In genomic region chr1:171097136-171097535, GRCm38 (mm10) we compare ENCODE assay signal across 24 mouse cellular contexts. TPM values are rescaled to one million over a fixed set of nuclear protein-coding genes. Genes with fewer than 3 reads are reported as not detected.
DNase-seq lines count a peak whose midpoint lies in the region; ATAC-seq and TF ChIP-seq lines count a peak whose summit lies in the region.
"Had no signal": no experiment of that assay in that cellular context is flagged by ENCODE, and none has a peak within 500 bp of the region (broad histone marks: within the 10 kb centered on the region; RNA-seq: fewer than 3 reads in every experiment).

No protein-coding gene starts in this region.

- peak overlapping the region; percentile 60; the same call in 1 of the 2 replicates for H3K27ac ChIP-seq in kidney, adult 2 months (ENCODE audit: insufficient read depth, low read depth, low read length)
- no peak overlapping the region for H3K27ac ChIP-seq in kidney, embryonic 15.5 days
- peak overlapping the region; percentile 70; the same call in 1 of the 2 replicates for H3K27ac ChIP-seq in lung, embryonic 15.5 days
- H3K27ac ChIP-seq in MEL (ENCODE audit: control insufficient read depth, low read depth, low read length): peak overlapping the region; percentile 26
- H3K27ac ChIP-seq in liver, embryonic 16.5 days (ENCODE audit: low read length): no peak overlapping the region
- no peak overlapping the region for H3K27ac ChIP-seq in hindbrain, embryonic 13.5 days
- H3K27ac ChIP-seq: embryonic facial prominence, embryonic 12.5 days; forebrain, embryonic 13.5 days; gastrocnemius, adult 2 months; heart, embryonic 13.5 days; hindbrain, embryonic 12.5 days; hindbrain, postnatal 0 days had no signal

- no peak for TF ChIP-seq RAD21 in MEL (IDR thresholded peaks at IDR 0.05; ENCODE audit: low read depth, low read length)

- no peak for TF ChIP-seq EP300 in MEL (IDR thresholded peaks at IDR 0.05; ENCODE audit: low read depth in 1 of 2, low read length in 2 of 2)

- TF ChIP-seq POLR2A in kidney, adult 2 months (IDR thresholded peaks at IDR 0.05; ENCODE audit: low read depth, low read length): no peak
- TF ChIP-seq POLR2A in MEL (IDR thresholded peaks at IDR 0.05; ENCODE audit: control insufficient read depth in 1 of 2, insufficient read depth in 1 of 2, low read depth in 1 of 2, low read length in 2 of 2, poor library complexity in 1 of 2): no peak

- no peak overlapping the region for H3K4me3 ChIP-seq in kidney, adult 2 months (ENCODE audit: insufficient read depth, low read depth, low read length)
- no peak overlapping the region for H3K4me3 ChIP-seq in kidney, embryonic 15.5 days (replicated peaks)
- no peak overlapping the region for H3K4me3 ChIP-seq in lung, embryonic 15.5 days
- peak overlapping the region in 1 of 2 experiments; percentile 25; a peak in 2 of 4 replicates for H3K4me3 ChIP-seq in MEL (ENCODE audit: control insufficient read depth in 1 of 2, insufficient read depth in 1 of 2, low read depth in 2 of 2, low read length in 2 of 2)
- no peak overlapping the region for H3K4me3 ChIP-seq in liver, embryonic 16.5 days (ENCODE audit: low read depth, low read length)
- H3K4me3 ChIP-seq in hindbrain, embryonic 13.5 days: no peak overlapping the region
- H3K4me3 ChIP-seq: embryonic facial prominence, embryonic 12.5 days; forebrain, embryonic 13.5 days; gastrocnemius, adult 2 months; hindbrain, embryonic 12.5 days had no signal

- no peaks in the 10 kb centered on the region for H3K9me3 ChIP-seq in kidney, embryonic 15.5 days (replicated peaks)
- H3K9me3 ChIP-seq in lung, embryonic 15.5 days: no peaks in the 10 kb centered on the region
- no peaks in the 10 kb centered on the region for H3K9me3 ChIP-seq in MEL (replicated peaks; ENCODE audit: insufficient read depth, low read length)
- no peaks in the 10 kb centered on the region for H3K9me3 ChIP-seq in liver, embryonic 16.5 days (replicated peaks; ENCODE audit: control insufficient read depth, low read length)
- H3K9me3 ChIP-seq in hindbrain, embryonic 13.5 days: no peaks in the 10 kb centered on the region
- H3K9me3 ChIP-seq: embryonic facial prominence, embryonic 12.5 days; forebrain, embryonic 13.5 days; heart, embryonic 13.5 days; hindbrain, embryonic 12.5 days had no signal

- H3K27me3 ChIP-seq in kidney, adult 2 months (replicated peaks; ENCODE audit: control insufficient read depth, insufficient read depth, low read length): no peaks in the 10 kb centered on the region; the same call in 1 of the 2 replicates
- no peaks in the 10 kb centered on the region for H3K27me3 ChIP-seq in kidney, embryonic 15.5 days
- H3K27me3 ChIP-seq in lung, embryonic 15.5 days: no peaks in the 10 kb centered on the region
- no peaks in the 10 kb centered on the region for H3K27me3 ChIP-seq in MEL (ENCODE audit: control insufficient read depth in 1 of 2, insufficient read depth in 2 of 2, low read length in 2 of 2)
- H3K27me3 ChIP-seq in liver, embryonic 16.5 days (ENCODE audit: control insufficient read depth, insufficient read depth, low read depth, low read length): no peaks in the 10 kb centered on the region
- H3K27me3 ChIP-seq in hindbrain, embryonic 13.5 days: peaks cover 16% of the 10 kb centered on the region
- H3K27me3 ChIP-seq: embryonic facial prominence, embryonic 12.5 days; forebrain, embryonic 13.5 days; heart, embryonic 13.5 days; hindbrain, embryonic 12.5 days had no signal

- no peak for DNase-seq in kidney, adult 2 months
- DNase-seq in lung, postnatal 10 days: no peak
- DNase-seq in MEL (ENCODE audit: low read depth, low spot score): no peak
- no peak for DNase-seq in thymus, adult 18-20 months
- DNase-seq: adrenal gland, postnatal 10 days; cerebellum, adult 11 months; cerebellum, adult 8-10 months; cerebellum, postnatal 14 days; forebrain, postnatal 0 days; gastrocnemius, adult 2 months; gastrocnemius, postnatal 25 days; heart, postnatal 36 days had no signal

- ATAC-seq in kidney, embryonic 15.5 days (replicated peaks; ENCODE audit: low FRiP score): no peak
- ATAC-seq in lung, embryonic 15.5 days (ENCODE audit: borderline replicate concordance, extremely low read depth, low FRiP score, low TSS enrichment): no peak
- no peak for ATAC-seq in liver, embryonic 16.5 days (ENCODE audit: low read depth)
- ATAC-seq in hindbrain, embryonic 13.5 days (ENCODE audit: low FRiP score): no peak
- ATAC-seq: forebrain, embryonic 13.5 days; forebrain, postnatal 0 days; hindbrain, postnatal 0 days had no signal

- no peaks in the 10 kb centered on the region for H3K36me3 ChIP-seq in kidney, adult 2 months (ENCODE audit: control insufficient read depth, insufficient read depth, low read length)
- no peaks in the 10 kb centered on the region for H3K36me3 ChIP-seq in kidney, embryonic 15.5 days
- no peaks in the 10 kb centered on the region for H3K36me3 ChIP-seq in lung, embryonic 15.5 days
- peaks cover 0 to 13% of the 10 kb centered on the region in 2 experiments; a peak in 2 of 4 replicates for H3K36me3 ChIP-seq in MEL (ENCODE audit: control insufficient read depth in 1 of 2, insufficient read depth in 2 of 2, low read length in 2 of 2)
- no peaks in the 10 kb centered on the region for H3K36me3 ChIP-seq in liver, embryonic 16.5 days (ENCODE audit: control insufficient read depth, insufficient read depth)
- no peaks in the 10 kb centered on the region for H3K36me3 ChIP-seq in hindbrain, embryonic 13.5 days
- H3K36me3 ChIP-seq: embryonic facial prominence, embryonic 12.5 days; heart, embryonic 13.5 days; hindbrain, embryonic 12.5 days had no signal

- no peaks in the 10 kb centered on the region for H3K79me2 ChIP-seq in MEL (ENCODE audit: control insufficient read depth, insufficient read depth, low read length, poor library complexity)

- no peak overlapping the region for H3K4me2 ChIP-seq in kidney, embryonic 15.5 days
- no peak overlapping the region for H3K4me2 ChIP-seq in lung, embryonic 15.5 days
- 0 out of 2 replicates have a peak overlapping the region, but pooled peaks have one; percentile 17 for H3K4me2 ChIP-seq in liver, embryonic 16.5 days (ENCODE audit: low read depth, low read length)
- no peak overlapping the region for H3K4me2 ChIP-seq in hindbrain, embryonic 13.5 days
- H3K4me2 ChIP-seq: hindbrain, embryonic 12.5 days had no signal

- H3K9ac ChIP-seq in kidney, embryonic 15.5 days: no peak overlapping the region
- H3K9ac ChIP-seq in lung, embryonic 15.5 days: no peak overlapping the region
- no peak overlapping the region for H3K9ac ChIP-seq in MEL (ENCODE audit: control insufficient read depth, low read depth, low read length, poor library complexity, severe bottlenecking)
- H3K9ac ChIP-seq in liver, embryonic 16.5 days (ENCODE audit: low read depth, low read length): no peak overlapping the region
- H3K9ac ChIP-seq in hindbrain, embryonic 13.5 days: no peak overlapping the region
- H3K9ac ChIP-seq: embryonic facial prominence, embryonic 12.5 days; forebrain, embryonic 13.5 days; forebrain, postnatal 0 days; hindbrain, embryonic 12.5 days had no signal

- peaks cover 6% of the 10 kb centered on the region; the same call in 1 of the 2 replicates for H3K4me1 ChIP-seq in kidney, adult 2 months (ENCODE audit: control insufficient read depth, insufficient read depth, low read length)
- peaks cover 21% of the 10 kb centered on the region for H3K4me1 ChIP-seq in kidney, embryonic 15.5 days
- H3K4me1 ChIP-seq in lung, embryonic 15.5 days: peaks cover 7% of the 10 kb centered on the region
- peaks cover 0 to 18% of the 10 kb centered on the region in 2 experiments; a peak in 3 of 4 replicates for H3K4me1 ChIP-seq in MEL (ENCODE audit: control insufficient read depth in 1 of 2, insufficient read depth in 2 of 2, low read length in 2 of 2)
- peaks cover 26% of the 10 kb centered on the region for H3K4me1 ChIP-seq in liver, embryonic 16.5 days (ENCODE audit: control insufficient read depth, low read depth, low read length)
- H3K4me1 ChIP-seq in hindbrain, embryonic 13.5 days (replicated peaks): peaks cover 7% of the 10 kb centered on the region; the same call in 1 of the 2 replicates

- TF ChIP-seq CTCF in kidney, adult 2 months (conservative IDR thresholded peaks at IDR 0.05; ENCODE audit: insufficient read depth, insufficient read length, low read depth, low read length): no peak
- no peak for TF ChIP-seq CTCF in MEL (IDR thresholded peaks at IDR 0.05 in 2 of 3, conservative IDR thresholded peaks at IDR 0.05 in 1 of 3; ENCODE audit: control insufficient read depth in 1 of 3, insufficient read depth in 1 of 3, low read depth in 2 of 3, low read length in 3 of 3, poor library complexity in 1 of 3, severe bottlenecking in 1 of 3)

RNA-seq across cellular contexts. Expression of gene Cfap126, which starts 16.6 kb away (rescaled TPM):
- 15.6 and 16.7 TPM in 2 replicates for polyA plus RNA-seq in kidney, adult 2 months (2012; rRNA removed)
- polyA plus RNA-seq in kidney, embryonic 15.5 days (2015; fragmentation: Nextera tagmentation; extraction: Ambion mirVana): 2.0 and 2.1 TPM in 2 replicates
- 7.2 and 8.3 TPM in 2 replicates for polyA plus RNA-seq in lung, embryonic 15.5 days (2015; fragmentation: Nextera tagmentation; extraction: Ambion mirVana)
- total RNA-seq in MEL (2012; rRNA removed): 0.69 and 0.75 TPM in 2 replicates
- 1 to 10 TPM in 1 of 2 experiments, not detected in 1; 3.5 TPM for polyA plus RNA-seq in MEL (2012; ENCODE audit: insufficient read depth in 1 of 2, insufficient read length in 2 of 2, low read depth in 1 of 2, low replicate concordance in 2 of 2, missing spikeins in 1 of 2)
- 1.8 and 2.1 TPM in 2 replicates for polyA plus RNA-seq in liver, embryonic 16.5 days (2015; fragmentation: Nextera tagmentation; extraction: Ambion mirVana)
- polyA plus RNA-seq in hindbrain, embryonic 13.5 days (2015; fragmentation: Nextera tagmentation; extraction: Ambion mirVana): 9.4 and 18.4 TPM in 2 replicates
- total RNA-seq: ES-E14 had no signal

RNA-seq across cellular contexts. Expression of gene Fcgr3, which starts 32.4 kb away (rescaled TPM):
- polyA plus RNA-seq in kidney, adult 2 months (2012; rRNA removed): 4.8 and 6.4 TPM in 2 replicates
- 7.8 and 10.5 TPM in 2 replicates for polyA plus RNA-seq in kidney, embryonic 15.5 days (2015; fragmentation: Nextera tagmentation; extraction: Ambion mirVana)
- 13.2 and 15.1 TPM in 2 replicates for polyA plus RNA-seq in lung, embryonic 15.5 days (2015; fragmentation: Nextera tagmentation; extraction: Ambion mirVana)
- 0.39 and 0.62 TPM in 2 replicates for total RNA-seq in MEL (2012; rRNA removed)
- 1 to 10 TPM in 1 of 2 experiments, not detected in 1; 6.1 TPM for polyA plus RNA-seq in MEL (2012; ENCODE audit: insufficient read depth in 1 of 2, insufficient read length in 2 of 2, low read depth in 1 of 2, low replicate concordance in 2 of 2, missing spikeins in 1 of 2)
- polyA plus RNA-seq in liver, embryonic 16.5 days (2015; fragmentation: Nextera tagmentation; extraction: Ambion mirVana): 28.6 and 30.3 TPM in 2 replicates
- 8.1 and 10.0 TPM in 2 replicates for polyA plus RNA-seq in hindbrain, embryonic 13.5 days (2015; fragmentation: Nextera tagmentation; extraction: Ambion mirVana)
- polyA plus RNA-seq: C2C12 had no signal

RNA-seq across cellular contexts. Expression of gene Sdhc, which starts 53.3 kb away (rescaled TPM):
- 814 and 951 TPM in 2 replicates for polyA plus RNA-seq in kidney, adult 2 months (2012; rRNA removed)
- polyA plus RNA-seq in kidney, embryonic 15.5 days (2015; fragmentation: Nextera tagmentation; extraction: Ambion mirVana): 307 and 309 TPM in 2 replicates
- 256 and 267 TPM in 2 replicates for polyA plus RNA-seq in lung, embryonic 15.5 days (2015; fragmentation: Nextera tagmentation; extraction: Ambion mirVana)
- 79.4 and 88.2 TPM in 2 replicates for total RNA-seq in MEL (2012; rRNA removed)
- polyA plus RNA-seq in MEL (2012; ENCODE audit: insufficient read depth in 1 of 2, insufficient read length in 2 of 2, low read depth in 1 of 2, low replicate concordance in 2 of 2, missing spikeins in 1 of 2): 100 to 1,000 TPM in 1 of 2 experiments, not detected in 1; 224 TPM
- 137 and 164 TPM in 2 replicates for polyA plus RNA-seq in liver, embryonic 16.5 days (2015; fragmentation: Nextera tagmentation; extraction: Ambion mirVana)
- 256 and 259 TPM in 2 replicates for polyA plus RNA-seq in hindbrain, embryonic 13.5 days (2015; fragmentation: Nextera tagmentation; extraction: Ambion mirVana)

RNA-seq across cellular contexts. Expression of gene Mpz, which starts 53.4 kb away (rescaled TPM):
- polyA plus RNA-seq in kidney, adult 2 months (2012; rRNA removed): 3.5 and 7.7 TPM in 2 replicates
- 0.86 and 0.99 TPM in 2 replicates for polyA plus RNA-seq in kidney, embryonic 15.5 days (2015; fragmentation: Nextera tagmentation; extraction: Ambion mirVana)
- polyA plus RNA-seq in lung, embryonic 15.5 days (2015; fragmentation: Nextera tagmentation; extraction: Ambion mirVana): 0.69 and 1.0 TPM in 2 replicates
- total RNA-seq in MEL (2012; rRNA removed): 0.10 TPM in 1 of 2 replicates, not detected in the other
- under 1 TPM in 1 of 2 experiments, not detected in 1; 0.28 TPM for polyA plus RNA-seq in MEL (2012; ENCODE audit: insufficient read depth in 1 of 2, insufficient read length in 2 of 2, low read depth in 1 of 2, low replicate concordance in 2 of 2, missing spikeins in 1 of 2)
- polyA plus RNA-seq in liver, embryonic 16.5 days (2015; fragmentation: Nextera tagmentation; extraction: Ambion mirVana): 0.04 TPM in 1 of 2 replicates, not detected in the other
- polyA plus RNA-seq in hindbrain, embryonic 13.5 days (2015; fragmentation: Nextera tagmentation; extraction: Ambion mirVana): 4.9 and 7.9 TPM in 2 replicates
- total RNA-seq: common myeloid progenitor, adult 5-6 weeks had no signal

Comparison
In these comparisons a context has a peak if more than half of its experiments do, and no peak if none do; other contexts are left out.
1. H3K27ac ChIP-seq: peak in kidney, adult 2 months (single experiment), lung, embryonic 15.5 days (single experiment) and MEL (single experiment); none in kidney, embryonic 15.5 days (single experiment), liver, embryonic 16.5 days (single experiment) and hindbrain, embryonic 13.5 days (single experiment).